Mouse (Mus musculus) bone marrow, adult 2 months (tissue): ENCODE data around the gene Rab11a.

ENCODE experiments used
- CTCF ChIP-seq: fragments of 200-500 bp; IDR thresholded peaks from 2 replicates; pipeline ENCODE4 v1.5.1; 2011; ENCODE audit warnings: low read length, control low read depth; ENCODE audit not compliant: control insufficient read depth, insufficient read depth
- POLR2A ChIP-seq: fragments of 200-500 bp; IDR thresholded peaks from 2 replicates; pipeline ENCODE4 v1.6.1; 2011; ENCODE audit warnings: low read depth, mild to moderate bottlenecking, control low read depth, low read length, borderline replicate concordance; ENCODE audit not compliant: control insufficient read depth

GRCm38 (mm10) chr9:64769066-64769695, 31.6 kb upstream of the Rab11a start:
- no peak for TF ChIP-seq POLR2A
- peak; percentile 32 for TF ChIP-seq CTCF
